Mouse (Mus musculus) embryo, embryonic 10.5 days (tissue): Measurements from ENCODE around the gene Mid1.
"Not testable (repeated sequence)": the region's sequence is repeated elsewhere in the genome, so short reads cannot be mapped to it uniquely, and the experiment has no call there.

ENCODE experiments used
- DNase-seq: peaks from one replicate; pipeline ENCODE4 v3.0.0-alpha.2; 2015; ENCODE audit warnings: low spot score

Mid1 gene

GRCm38 (mm10) chrX:169999912-170000641 is 315.1 kb downstream of the Mid1 start:
- not testable (repeated sequence) for DNase-seq

GRCm38 (mm10) chrX:170000642-170001387 is 315.8 kb downstream of the Mid1 start:
- not testable (repeated sequence) for DNase-seq

- DNase-seq, result not testable (repeated sequence)
Measured at GRCm38 (mm10) chrX:170001388-170001695, 316.3 kb downstream of the Mid1 start.

- not testable (repeated sequence) for DNase-seq
Measured at GRCm38 (mm10) chrX:170002510-170003197, 317.7 kb downstream of the Mid1 start.

GRCm38 (mm10) chrX:170003536-170003935 is 318.5 kb downstream of the Mid1 start:
- DNase-seq, result not testable (repeated sequence)

GRCm38 (mm10) chrX:170004236-170004635 is 319.2 kb downstream of the Mid1 start:
- not testable (repeated sequence) for DNase-seq

- not testable (repeated sequence) for DNase-seq
Measured at GRCm38 (mm10) chrX:170004793-170005192, 319.8 kb downstream of the Mid1 start.

GRCm38 (mm10) chrX:170005194-170005593 is 320.2 kb downstream of the Mid1 start:
- not testable (repeated sequence) for DNase-seq

GRCm38 (mm10) chrX:170005695-170006297 is 320.8 kb downstream of the Mid1 start:
- DNase-seq, result not testable (repeated sequence)

- not testable (repeated sequence) for DNase-seq
Measured at GRCm38 (mm10) chrX:170006694-170007247, 321.8 kb downstream of the Mid1 start.

- DNase-seq, result not testable (repeated sequence)
Measured at GRCm38 (mm10) chrX:170007375-170008178, 322.6 kb downstream of the Mid1 start.

GRCm38 (mm10) chrX:170008179-170008467 is 323.1 kb downstream of the Mid1 start:
- not testable (repeated sequence) for DNase-seq

- not testable (repeated sequence) for DNase-seq
Measured at GRCm38 (mm10) chrX:170008584-170008983, 323.6 kb downstream of the Mid1 start.

- peak; percentile 95 for DNase-seq
Measured at GRCm38 (mm10) chrX:170009016-170009750, 324.2 kb downstream of the Mid1 start, which contains the start of gene Gm21887. Gene Gm21887, plus strand, starts transcription at chrX:170009659.

GRCm38 (mm10) chrX:170009801-170010221 is 324.8 kb downstream of the Mid1 start:
- DNase-seq, result peak; percentile 99

- not testable (repeated sequence) for DNase-seq
Measured at GRCm38 (mm10) chrX:170010581-170011528, 325.9 kb downstream of the Mid1 start.

- DNase-seq, result not testable (repeated sequence)
Measured at GRCm38 (mm10) chrX:170011529-170011879, 326.5 kb downstream of the Mid1 start.

GRCm38 (mm10) chrX:170013421-170013820 is 328.4 kb downstream of the Mid1 start:
- not testable (repeated sequence) for DNase-seq

- not testable (repeated sequence) for DNase-seq
Measured at GRCm38 (mm10) chrX:170014038-170014437, 329.0 kb downstream of the Mid1 start.
